Mouse (Mus musculus) cerebellum, adult 2 months (tissue): Measurements from ENCODE around the gene Npas3. TPM values are rescaled to one million over a fixed set of nuclear protein-coding genes. Genes with fewer than 3 reads are reported as not detected.

Source experiments
- DNase-seq, 2 experiments: peaks; one replicate each; pipeline ENCODE4 v3.0.0; 2021
- H3K27ac ChIP-seq: fragments of 200-500 bp; 2 replicates; pipeline ENCODE4 v1.5.1; 2012; ENCODE audit warnings: low read length, control low read depth, inconsistent platforms; ENCODE audit not compliant: insufficient read depth
- H3K27me3 ChIP-seq: fragments of 200-500 bp; 2 replicates; pipeline ENCODE4 v1.6.1; 2012; ENCODE audit warnings: inconsistent platforms, mild to moderate bottlenecking, low read length, moderate library complexity; ENCODE audit not compliant: control insufficient read depth, insufficient read depth
- H3K4me1 ChIP-seq: fragments of 200-500 bp; 2 replicates; pipeline ENCODE4 v1.6.1; 2011; ENCODE audit warnings: low read length; ENCODE audit not compliant: control insufficient read depth, insufficient read depth
- H3K4me3 ChIP-seq: fragments of 200-500 bp; replicated peaks from 2 replicates; pipeline ENCODE3; 2011; ENCODE audit warnings: mild to moderate bottlenecking, low read depth, low read length, control low read depth; ENCODE audit not compliant: insufficient read depth
- CTCF ChIP-seq: fragments of 200-500 bp; IDR thresholded peaks from 2 replicates; pipeline ENCODE4 v1.5.1; 2011; ENCODE audit warnings: low read depth, mild to moderate bottlenecking, control low read depth, low read length, moderate library complexity, borderline replicate concordance; ENCODE audit not compliant: insufficient read depth
- POLR2A ChIP-seq: fragments of 200-500 bp; IDR thresholded peaks from 2 replicates; pipeline ENCODE4 v1.6.1; 2011; ENCODE audit warnings: low read length, control low read depth, borderline replicate concordance; ENCODE audit not compliant: insufficient read depth
- WGBS: fragments of 180-500 bp; shearing (Covaris S2); methylation state at CpG from one replicate; pipeline ENCODE4 v1.1.7; 2018; 5-methylcytosine and 5-hydroxymethylcytosine counted together
- polyA plus RNA-seq: library from polyadenylated mRNA; depleted of rRNA; stranded (reverse); fragments of >200 nt; gene quantifications from 2 replicates; pipeline ENCODE4 v1.2.3, GENCODE M21; 2012

Gene Npas3
- polyA plus RNA-seq, 1 experiment, result 13.3 TPM

DNA sequence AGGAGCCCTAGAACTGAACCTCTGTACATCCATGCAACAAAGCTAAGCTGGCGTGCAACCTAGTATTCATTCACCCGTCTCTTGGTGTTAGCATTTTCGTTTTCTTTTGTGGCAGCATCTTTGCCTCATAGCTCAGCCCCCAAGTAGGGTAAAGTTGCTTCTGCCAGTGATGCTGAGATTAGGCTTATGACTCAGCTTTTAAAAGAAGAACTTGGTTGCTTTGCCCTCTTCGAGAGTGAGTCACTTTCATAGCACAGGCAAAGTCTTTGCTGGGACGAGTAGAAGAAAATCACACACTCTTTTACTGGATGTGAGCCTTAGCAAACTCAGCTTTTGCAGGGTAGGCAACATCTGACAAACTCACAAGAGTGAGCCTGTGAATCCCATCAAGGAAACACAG is 332.7 kb downstream of the Npas3 start:
- no peak for DNase-seq
- no peaks in the 10 kb centered on the region for H3K4me1 ChIP-seq
- no peaks in the 10 kb centered on the region for H3K27me3 ChIP-seq
- WGBS, result 89% methylated on average over 5 of the region's 5 CpGs
- no peak overlapping the region for H3K27ac ChIP-seq
- no peak for TF ChIP-seq POLR2A
- no peak for TF ChIP-seq CTCF
- H3K4me3 ChIP-seq, result no peak overlapping the region

GRCm38 (mm10) chr12:53587249-53587648 is 338.8 kb downstream of the Npas3 start:
- DNase-seq, result no peak
- Histone ChIP-seq H3K27me3 (no peaks in the 10 kb centered on the region), H3K4me1 (no peaks in the 10 kb centered on the region; the same call in 1 of the 2 replicates), H3K27ac (no peak overlapping the region), H3K4me3 (no peak overlapping the region)
- TF ChIP-seq POLR2A, result no peak
- TF ChIP-seq CTCF, result no peak
- 65% methylated on average over 5 of the region's 5 CpGs for WGBS

DNA sequence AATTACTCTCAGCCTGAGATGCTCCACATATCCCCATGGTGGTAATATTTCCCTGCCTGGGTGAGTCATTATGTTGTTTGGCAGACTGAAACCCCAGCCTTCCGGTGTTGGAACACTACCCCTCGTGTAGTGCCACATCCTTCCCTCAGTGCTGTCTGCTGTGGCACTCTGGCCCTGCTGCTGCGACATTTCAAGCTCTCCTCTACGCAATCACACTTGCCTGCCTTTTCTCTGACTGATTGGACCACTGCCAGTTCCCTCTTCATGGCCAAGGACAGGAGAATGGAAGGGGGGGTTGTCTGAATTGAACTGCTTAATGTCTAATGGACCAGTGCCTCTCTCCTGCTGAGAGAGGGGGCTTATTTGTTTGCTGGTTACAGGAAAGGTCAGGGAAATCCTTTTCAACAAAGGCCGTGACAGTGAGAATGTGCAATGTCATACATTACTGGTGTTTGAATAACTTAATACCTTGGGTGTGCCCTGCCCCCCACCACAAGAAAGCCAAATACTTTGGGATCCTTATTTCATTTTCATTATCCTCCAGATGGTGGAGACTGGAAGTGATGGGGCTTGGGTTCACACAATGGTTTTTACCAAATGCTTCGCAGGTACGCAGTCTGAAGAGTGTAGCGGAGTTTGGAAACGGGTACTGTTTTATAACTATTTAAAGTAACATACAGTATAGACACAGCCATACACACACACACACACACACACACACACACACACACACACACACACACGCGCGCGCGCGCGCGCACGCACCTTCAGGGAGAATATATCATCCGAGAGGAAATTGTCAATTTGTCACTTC is 339.4 kb downstream of the Npas3 start:
- WGBS, result 31% methylated on average over 19 of the region's 19 CpGs
- H3K4me1 ChIP-seq, result no peaks in the 10 kb centered on the region; the same call in 1 of the 2 replicates

GRCm38 (mm10) chr12:53589446-53589961 is 341.0 kb downstream of the Npas3 start:
- Histone ChIP-seq H3K4me1 (no peaks in the 10 kb centered on the region; the same call in 1 of the 2 replicates), H3K27ac (no peak overlapping the region), H3K27me3 (no peaks in the 10 kb centered on the region), H3K4me3 (no peak overlapping the region)
- DNase-seq, result no peak
- no peak for TF ChIP-seq CTCF
- WGBS, result 74% methylated on average over 6 of the region's 6 CpGs

More for the DNA sequence above, 339.4 kb downstream of the Npas3 start:
- no peak for TF ChIP-seq POLR2A
- TF ChIP-seq CTCF, result no peak
- Histone ChIP-seq H3K27me3 (no peaks in the 10 kb centered on the region), H3K4me3 (no peak overlapping the region), H3K27ac (no peak overlapping the region)
- peak; percentile 14 to 42 for DNase-seq

GRCm38 (mm10) chr12:53605661-53606060 is 357.2 kb downstream of the Npas3 start:
- WGBS, result 14% methylated on average over 6 of the region's 6 CpGs
- Histone ChIP-seq H3K27me3 (no peaks in the 10 kb centered on the region; the same call in 1 of the 2 replicates), H3K4me1 (no peaks in the 10 kb centered on the region), H3K4me3 (no peak overlapping the region), H3K27ac (no peak overlapping the region)
- peak in 1 of 2 experiments; percentile 20 for DNase-seq
- TF ChIP-seq CTCF (no peak), POLR2A (no peak)

DNA sequence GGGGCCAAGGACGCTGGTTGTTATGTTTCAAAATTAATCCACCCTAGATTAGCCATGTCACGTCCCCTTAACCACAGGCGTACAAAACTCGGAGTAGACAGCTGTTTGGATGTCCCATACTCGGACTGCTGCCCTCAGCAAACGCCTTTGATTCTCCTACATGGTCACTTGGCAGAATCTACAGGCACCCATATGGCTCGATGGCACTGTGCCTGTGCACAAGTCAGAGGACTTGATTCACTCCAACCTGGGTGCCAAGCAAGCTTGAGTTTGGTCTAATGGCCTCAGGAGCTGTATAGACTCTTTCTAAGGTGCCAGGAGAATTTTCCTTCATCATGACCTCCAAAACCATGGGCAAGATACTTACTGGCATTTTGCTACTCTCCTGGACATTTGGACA is 363.6 kb downstream of the Npas3 start:
- no peak overlapping the region for H3K4me3 ChIP-seq
- DNase-seq, result peak; percentile 24 to 38
- 15% methylated on average over 7 of the region's 7 CpGs for WGBS

GRCm38 (mm10) chr12:53621271-53621670 is 372.8 kb downstream of the Npas3 start:
- WGBS, result 35% methylated on average over 7 of the region's 7 CpGs
- no peaks in the 10 kb centered on the region; the same call in 1 of the 2 replicates for H3K27me3 ChIP-seq
- H3K27ac ChIP-seq, result no peak overlapping the region
- TF ChIP-seq POLR2A (no peak), CTCF (no peak)
- no peaks in the 10 kb centered on the region for H3K4me1 ChIP-seq
- H3K4me3 ChIP-seq, result no peak overlapping the region
- DNase-seq, result no peak

More for the DNA sequence above, 363.6 kb downstream of the Npas3 start:
- no peaks in the 10 kb centered on the region for H3K27me3 ChIP-seq
- no peak for TF ChIP-seq CTCF
- no peak for TF ChIP-seq POLR2A
- H3K27ac ChIP-seq, result no peak overlapping the region
- no peaks in the 10 kb centered on the region for H3K4me1 ChIP-seq

- H3K27me3 ChIP-seq, result no peaks in the 10 kb centered on the region; the same call in 1 of the 2 replicates
- H3K27ac ChIP-seq, result no peak overlapping the region
- no peak for DNase-seq
- no peak overlapping the region for H3K4me3 ChIP-seq
- no peaks in the 10 kb centered on the region for H3K4me1 ChIP-seq
- TF ChIP-seq CTCF (no peak), POLR2A (no peak)
- 37% methylated on average over 9 of the region's 9 CpGs for WGBS
These were observed 375.3 kb downstream of the Npas3 start for GRCm38 (mm10) chr12:53623793-53624192.
